Mouse (Mus musculus) hindbrain, postnatal 0 days (tissue): ENCODE results near the gene Rnft2. TPM values are rescaled to one million over a fixed set of nuclear protein-coding genes. Genes with fewer than 3 reads are reported as not detected.
A peak's percentile ranks its signal among the peaks of the same experiment; 100 is the strongest.

Experiments
- ATAC-seq: fragments of 200-750 bp; cut with Nextera tagmentation; 2 replicates; pipeline ENCODE4 v1.8.0; 2017; ENCODE audit warnings: mild to moderate bottlenecking, moderate TSS enrichment, moderate library complexity
- DNase-seq: peaks from one replicate; pipeline ENCODE4 v3.0.0-alpha.2; 2015; ENCODE audit warnings: low spot score
- H3K27ac ChIP-seq: fragments of 300-500 bp; sonication (generic); 2 replicates; pipeline ENCODE4 v1.5.1; 2014; ENCODE audit warnings: mild to moderate bottlenecking
- H3K27me3 ChIP-seq: fragments of 300-500 bp; sonication (generic); 2 replicates; pipeline ENCODE4 v1.6.1; 2014; ENCODE audit warnings: low read length, mixed read lengths; ENCODE audit not compliant: insufficient read depth
- H3K36me3 ChIP-seq: fragments of 300-500 bp; sonication (generic); 2 replicates; pipeline ENCODE4 v1.6.1; 2014; ENCODE audit warnings: low read length, mixed read lengths; ENCODE audit not compliant: insufficient read depth
- H3K4me1 ChIP-seq: fragments of 300-500 bp; sonication (generic); 2 replicates; pipeline ENCODE4 v1.6.1; 2014; ENCODE audit warnings: antibody characterized with exemption, low read length, mixed read lengths; ENCODE audit not compliant: insufficient read depth
- H3K4me2 ChIP-seq: fragments of 300-500 bp; sonication (generic); 2 replicates; pipeline ENCODE4 v1.6.1; 2014; ENCODE audit warnings: low read depth, mild to moderate bottlenecking, low read length, moderate library complexity, mixed read lengths
- H3K4me3 ChIP-seq: fragments of 300-500 bp; sonication (generic); 2 replicates; pipeline ENCODE4 v1.5.1; 2014; ENCODE audit warnings: low read length
- H3K9ac ChIP-seq: fragments of 300-500 bp; sonication (generic); replicated peaks from 2 replicates; pipeline ENCODE4 v1.6.1; 2014; ENCODE audit warnings: mild to moderate bottlenecking, low read length, moderate library complexity, mixed read lengths
- H3K9me3 ChIP-seq: fragments of 300-500 bp; sonication (generic); 2 replicates; pipeline ENCODE4 v1.6.1; 2016; ENCODE audit warnings: low read length, mixed read lengths
- CTCF ChIP-seq: IDR thresholded peaks from 2 replicates; pipeline ENCODE4 v1.5.1; 2016; ENCODE audit warnings: antibody characterized with exemption, control low read depth, low read depth
- WGBS: fragments of 180-500 bp; shearing (Covaris S2); extraction: QIAGEN DNeasy Blood & Tissue Kit; methylation state at CpG from one replicate; pipeline ENCODE4 v1.1.7; 2014; 5-methylcytosine and 5-hydroxymethylcytosine counted together
- polyA plus RNA-seq: library from polyadenylated mRNA; unstranded; fragments of >200 nt; fragmentation: Nextera tagmentation; extraction: Ambion mirVana; gene quantifications from 2 replicates; pipeline ENCODE4 v1.2.1, GENCODE M21; 2015
- total RNA-seq: library from RNA; depleted of rRNA; stranded (reverse); fragments of >200 nt; gene quantifications from 2 replicates; pipeline ENCODE4 v1.2.3, GENCODE M21; 2014; rRNA removed

Gene Rnft2
- total and polyA plus RNA-seq, 2 experiments from 2014 or later: 11.3 to 108 TPM

DNA sequence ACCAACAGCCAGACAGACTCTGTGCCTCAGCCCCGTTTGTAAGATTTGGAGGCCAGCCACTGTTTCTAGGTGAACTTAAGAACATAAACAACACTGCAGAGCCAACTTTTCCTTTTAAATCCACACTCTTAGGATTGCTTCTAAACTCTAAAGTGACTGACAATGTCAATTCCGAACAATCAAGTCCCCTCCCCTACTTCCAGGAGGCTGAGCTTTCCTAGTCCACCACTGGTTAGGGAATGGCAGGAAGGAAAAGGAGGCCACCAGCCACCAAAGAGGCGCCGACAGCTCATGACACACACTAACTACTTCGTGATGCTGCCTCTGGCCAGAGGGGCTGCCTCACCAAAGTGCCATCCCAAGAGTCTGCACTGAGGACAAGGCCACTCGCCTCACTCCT, 100.1 kb downstream of the Rnft2 start:
- H3K36me3 ChIP-seq: peaks cover 21% of the 10 kb centered on the region
- H3K9me3 ChIP-seq: no peaks in the 10 kb centered on the region
- no peak overlapping the region for H3K4me2 ChIP-seq
- no peak for TF ChIP-seq CTCF
- ATAC-seq: no peak
- 82% methylated on average over 6 of the region's 6 CpGs for WGBS
- no peak overlapping the region for H3K9ac ChIP-seq
- no peaks in the 10 kb centered on the region for H3K27me3 ChIP-seq
- 0 out of 2 replicates have a peak overlapping the region, but pooled peaks have one; percentile 55 for H3K27ac ChIP-seq
- no peak for DNase-seq
- peaks cover 15% of the 10 kb centered on the region; the same call in 1 of the 2 replicates for H3K4me1 ChIP-seq
- H3K4me3 ChIP-seq: no peak overlapping the region

DNA sequence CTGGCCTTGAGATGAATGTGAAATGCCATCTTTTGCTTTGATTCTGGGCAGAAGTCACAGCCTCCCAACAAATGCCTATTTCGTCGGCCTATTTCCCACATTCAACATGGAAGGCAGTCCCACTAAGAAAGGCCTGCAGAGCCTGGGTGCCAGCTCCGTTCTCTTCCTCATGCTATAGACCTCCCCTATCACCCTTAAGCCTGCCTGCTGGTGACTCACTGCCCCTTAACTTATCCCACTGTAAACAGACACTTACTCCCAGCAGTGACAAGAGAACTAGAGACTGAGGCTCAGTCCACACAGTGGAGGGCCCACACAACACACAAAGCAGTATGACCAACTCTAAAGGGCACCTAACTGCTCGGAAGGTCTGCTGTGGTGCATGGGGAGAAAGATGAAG, 100.6 kb downstream of the Rnft2 start:
- TF ChIP-seq CTCF: no peak
- Histone ChIP-seq H3K9ac (no peak overlapping the region), H3K4me3 (no peak overlapping the region), H3K27me3 (no peaks in the 10 kb centered on the region), H3K27ac (peak overlapping the region; percentile 8; the same call in 1 of the 2 replicates), H3K4me1 (peaks cover 15% of the 10 kb centered on the region; the same call in 1 of the 2 replicates), H3K9me3 (no peaks in the 10 kb centered on the region), H3K36me3 (peaks cover 21% of the 10 kb centered on the region), H3K4me2 (no peak overlapping the region)
- ATAC-seq: no peak
- WGBS: 91% methylated on average over 4 of the region's 4 CpGs
- DNase-seq: no peak

DNA sequence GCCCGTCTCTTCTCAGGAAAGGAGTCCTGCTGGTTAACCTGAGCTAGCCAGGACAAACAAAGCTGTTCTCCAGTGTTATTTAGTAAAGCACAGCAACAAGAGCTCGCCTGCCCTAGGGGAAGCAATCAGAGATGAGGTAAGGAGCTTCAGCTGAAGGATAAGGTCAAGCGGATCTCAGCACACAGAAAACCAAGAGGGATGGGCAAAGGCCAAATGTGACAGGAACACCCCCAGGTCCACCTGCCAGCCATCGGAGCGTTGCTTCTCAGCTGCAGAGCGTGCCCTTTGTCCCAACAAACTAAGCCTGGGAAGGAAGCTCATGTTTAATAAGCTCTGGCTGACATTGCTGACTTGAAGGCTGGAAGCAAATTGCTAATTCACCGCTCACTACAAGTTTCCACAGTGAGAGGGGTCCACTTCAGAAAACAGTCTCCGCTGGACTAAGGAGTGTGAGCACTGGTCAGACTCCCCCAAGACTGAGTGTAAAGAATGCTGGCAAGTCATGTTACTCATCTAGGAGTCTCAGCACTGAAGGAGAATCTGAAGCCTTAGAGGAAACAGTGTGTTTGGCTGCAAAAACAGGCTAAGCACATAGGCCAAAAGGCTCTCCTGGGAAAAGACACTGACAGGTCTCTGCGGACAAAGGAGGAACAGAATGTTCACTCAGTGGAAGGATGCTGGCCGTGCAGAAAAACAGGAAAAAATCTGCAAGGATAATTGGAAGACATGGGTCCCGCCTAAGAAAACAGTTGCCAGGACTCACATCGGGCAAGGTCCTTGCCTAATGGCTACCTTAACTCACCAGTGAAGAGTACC, 101.5 kb downstream of the Rnft2 start:
- DNase-seq (no peak), ATAC-seq (no peak)
- Histone ChIP-seq H3K9me3 (no peaks in the 10 kb centered on the region), H3K36me3 (peaks cover 21% of the 10 kb centered on the region), H3K4me1 (peaks cover 15% of the 10 kb centered on the region; the same call in 1 of the 2 replicates), H3K27ac (0 out of 2 replicates have a peak overlapping the region, but pooled peaks have one; percentile 20), H3K4me2 (no peak overlapping the region), H3K4me3 (no peak overlapping the region), H3K27me3 (no peaks in the 10 kb centered on the region), H3K9ac (no peak overlapping the region)
- 69% methylated on average over 12 of the region's 12 CpGs for WGBS
- no peak for TF ChIP-seq CTCF

- Histone ChIP-seq H3K4me2 (no peak overlapping the region), H3K27me3 (no peaks in the 10 kb centered on the region), H3K36me3 (peaks cover 21% of the 10 kb centered on the region), H3K27ac (no peak overlapping the region), H3K4me1 (peaks cover 15% of the 10 kb centered on the region; the same call in 1 of the 2 replicates), H3K4me3 (no peak overlapping the region), H3K9me3 (no peaks in the 10 kb centered on the region), H3K9ac (no peak overlapping the region)
- ATAC-seq (no peak), DNase-seq (no peak)
- 91% methylated on average over 8 of the region's 8 CpGs for WGBS
- no peak for TF ChIP-seq CTCF
These were observed 102.4 kb downstream of the Rnft2 start for GRCm38 (mm10) chr5:118142471-118142870.

Other genes starting within 250 kb of the Rnft2 start
- gene Tesc, start 217.4 kb downstream of the Rnft2 start, total RNA-seq: 1.4 and 3.8 TPM in 2 replicates
- 6.9 and 7.5 TPM in 2 replicates for gene Tesc, start 217.4 kb downstream of the Rnft2 start, polyA plus RNA-seq
- 57.5 and 58.0 TPM in 2 replicates for gene Fbxw8, start 89.7 kb downstream of the Rnft2 start, total RNA-seq
- gene Fbxw8, start 89.7 kb downstream of the Rnft2 start, polyA plus RNA-seq: 18.0 and 18.2 TPM in 2 replicates
- gene Hrk, start 80.5 kb downstream of the Rnft2 start, total RNA-seq: 14.0 TPM in 2 replicates
- gene Hrk, start 80.5 kb downstream of the Rnft2 start, polyA plus RNA-seq: 4.3 and 4.6 TPM in 2 replicates
- 30.4 and 31.9 TPM in 2 replicates for gene 2410131K14Rik, start 111 bp upstream of the Rnft2 start, total RNA-seq
- gene 2410131K14Rik, start 111 bp upstream of the Rnft2 start, polyA plus RNA-seq: 16.5 and 18.0 TPM in 2 replicates